Mouse (Mus musculus) c-Kit-positive CD71-positive TER-119-negative erythroid progenitor cells, embryonic 14.5 days (primary cell): ENCODE data around the gene Fgf22.

Source experiments
- DNase-seq: peaks from one replicate; pipeline ENCODE4 v3.0.0-alpha.2; 2013; ENCODE audit warnings: low read depth

The Fgf22 gene

DNA sequence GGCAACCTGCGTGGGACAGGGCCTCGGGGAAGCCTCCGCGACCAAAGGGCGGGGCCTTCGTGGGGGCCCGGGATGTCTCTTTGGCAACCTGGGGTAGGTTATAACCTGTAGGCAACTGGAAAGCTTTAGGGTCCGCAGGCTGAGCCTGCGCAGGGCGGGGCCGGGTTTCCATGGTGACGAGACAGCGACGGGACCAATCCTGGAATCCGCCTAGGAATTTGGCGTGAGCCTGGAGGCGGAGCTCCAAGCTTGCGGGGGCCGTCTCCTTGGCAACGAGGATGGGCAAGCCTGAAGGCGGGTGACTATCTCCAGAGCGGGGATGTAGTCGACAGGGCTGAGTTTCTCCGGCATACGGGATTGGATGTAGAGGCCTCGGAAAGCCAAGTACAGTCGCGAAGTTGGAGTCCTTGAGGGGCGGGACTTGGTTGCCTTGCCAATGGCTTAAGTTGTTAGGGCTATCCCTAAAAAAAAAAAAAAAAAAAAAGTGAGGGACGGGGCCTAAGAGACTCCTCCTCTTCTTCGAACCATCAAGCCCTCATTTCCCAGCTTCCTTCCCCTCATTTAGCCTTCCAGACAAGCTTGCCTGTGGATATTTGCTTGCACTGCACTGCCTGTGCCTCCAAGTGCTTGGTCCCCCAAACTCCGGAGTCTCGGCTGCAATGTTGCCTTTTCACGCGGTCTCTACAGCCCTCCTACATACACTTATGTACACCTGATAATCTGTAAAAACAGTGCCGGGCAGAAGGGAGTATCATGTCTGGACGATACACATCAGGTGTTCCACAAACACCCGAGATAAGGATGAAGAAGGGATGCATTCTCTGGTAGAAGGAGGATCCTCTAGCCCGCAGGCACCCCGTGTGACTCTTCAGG lies 12.7 kb downstream of the Fgf22 start:
- DNase-seq: peak; percentile 60

DNA sequence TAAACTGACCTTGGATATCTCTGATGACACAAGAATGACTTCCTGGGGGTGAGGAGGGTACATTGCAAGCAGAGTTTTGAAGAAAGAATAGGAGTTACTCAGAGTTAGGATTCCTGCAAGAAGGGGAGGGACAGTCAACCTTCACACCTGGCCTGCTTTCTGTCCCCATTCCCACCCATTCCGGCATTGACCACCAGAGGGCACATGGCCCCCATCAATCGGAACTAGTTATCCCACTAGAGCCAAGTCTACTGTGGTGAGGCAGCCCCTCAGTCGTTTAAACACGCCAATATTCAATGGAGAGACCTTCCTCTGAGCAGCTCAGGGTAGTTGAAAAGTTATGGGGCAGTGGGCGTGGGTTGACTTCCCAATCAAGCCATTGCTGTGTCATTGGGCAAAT lies 13.5 kb downstream of the Fgf22 start:
- peak; percentile 56 for DNase-seq

DNA sequence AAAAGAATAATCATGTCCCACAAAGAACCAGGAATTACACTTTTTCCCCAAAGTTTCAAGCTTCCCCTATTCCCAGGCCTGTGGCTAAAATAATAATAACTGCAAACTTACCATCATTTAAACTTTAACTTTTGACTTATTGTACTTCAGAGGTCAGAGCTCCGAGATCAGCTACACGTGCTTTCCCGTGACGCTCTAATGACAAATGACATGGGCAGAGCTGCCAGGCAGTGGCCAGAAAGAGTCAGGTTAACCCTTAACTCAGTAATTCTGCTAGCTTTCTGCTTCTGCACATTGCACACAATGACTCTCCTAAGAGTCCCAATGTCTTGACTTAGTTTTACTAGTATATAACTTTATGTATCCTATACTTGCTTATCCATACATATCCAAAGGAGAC lies 14.5 kb downstream of the Fgf22 start:
- no peak for DNase-seq

DNA sequence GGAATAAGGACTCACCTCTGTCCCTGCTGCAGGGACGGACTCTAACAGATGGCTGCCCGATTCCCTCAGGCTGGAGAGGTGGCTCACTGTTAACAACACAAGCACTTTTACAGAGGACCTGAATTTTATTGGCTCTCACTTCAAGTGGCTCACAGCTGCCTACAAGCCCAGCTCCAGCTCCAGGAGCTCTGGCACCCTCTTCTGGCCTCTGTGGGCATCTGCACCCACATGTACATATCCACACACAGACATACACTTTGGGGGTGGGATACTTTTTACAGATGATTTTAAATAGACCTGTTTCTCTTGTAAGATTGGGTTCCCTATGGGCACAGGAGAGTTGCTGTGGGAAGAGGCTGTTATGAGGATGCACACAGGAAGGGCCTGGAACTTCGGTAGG lies 17.4 kb downstream of the Fgf22 start:
- DNase-seq: no peak

DNA sequence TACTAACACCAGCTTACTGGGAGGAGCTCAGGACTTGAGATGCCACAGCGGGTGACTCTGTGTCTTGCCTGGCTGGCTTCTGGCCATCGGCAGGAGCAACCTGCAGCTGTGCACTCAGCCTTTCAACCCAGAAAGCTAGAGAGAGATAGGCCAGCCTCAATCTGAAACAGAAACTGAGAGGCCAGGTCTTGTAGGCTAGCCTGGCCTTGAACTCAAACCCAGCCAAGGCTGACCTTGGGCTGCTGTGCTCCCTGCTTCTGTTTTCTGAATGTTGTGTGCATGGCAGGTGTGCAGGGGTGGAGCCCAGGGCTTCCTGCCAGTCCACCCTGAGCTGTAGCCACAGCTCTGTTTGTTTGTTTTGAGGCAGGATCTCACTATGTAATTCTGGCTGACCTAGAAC lies 18.3 kb downstream of the Fgf22 start:
- DNase-seq: no peak

DNA sequence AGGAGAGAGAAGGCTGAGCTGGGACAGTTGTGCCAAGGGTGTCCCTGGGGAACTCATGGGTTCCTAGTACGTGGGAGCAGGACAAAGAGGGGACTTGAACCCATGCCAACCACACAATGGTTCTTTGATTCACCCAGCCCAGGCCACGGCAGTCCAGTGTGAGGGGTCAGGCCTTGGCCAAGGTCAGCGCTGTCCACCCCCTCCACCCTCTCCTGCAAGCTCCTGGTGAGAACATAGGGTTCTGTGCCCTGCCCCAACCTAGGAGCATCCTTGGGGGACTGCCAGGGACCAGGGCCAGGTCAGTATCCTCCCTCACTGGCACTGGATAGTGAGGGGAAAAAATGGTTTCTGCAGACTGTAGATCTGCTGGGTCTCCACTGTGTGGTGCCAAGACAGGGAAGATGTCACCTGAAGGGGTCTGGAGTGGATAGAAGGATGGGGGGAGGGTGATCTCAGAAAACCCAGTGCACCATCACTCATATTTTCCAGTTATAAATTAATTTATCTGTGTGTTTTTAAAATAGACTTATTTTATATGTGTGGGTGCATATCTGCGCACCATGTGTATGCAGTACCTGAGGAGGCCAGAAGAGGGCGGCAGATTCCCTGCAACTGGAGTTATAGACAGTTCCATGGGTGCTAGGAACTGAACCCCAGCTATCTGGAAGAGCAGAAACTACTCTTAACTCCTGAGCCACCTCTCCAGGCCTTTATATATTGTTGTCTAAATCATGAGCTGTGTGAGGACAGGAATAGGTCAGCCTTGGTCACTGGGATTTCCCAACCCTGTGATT lies 19.8 kb downstream of the Fgf22 start:
- DNase-seq: no peak

DNA sequence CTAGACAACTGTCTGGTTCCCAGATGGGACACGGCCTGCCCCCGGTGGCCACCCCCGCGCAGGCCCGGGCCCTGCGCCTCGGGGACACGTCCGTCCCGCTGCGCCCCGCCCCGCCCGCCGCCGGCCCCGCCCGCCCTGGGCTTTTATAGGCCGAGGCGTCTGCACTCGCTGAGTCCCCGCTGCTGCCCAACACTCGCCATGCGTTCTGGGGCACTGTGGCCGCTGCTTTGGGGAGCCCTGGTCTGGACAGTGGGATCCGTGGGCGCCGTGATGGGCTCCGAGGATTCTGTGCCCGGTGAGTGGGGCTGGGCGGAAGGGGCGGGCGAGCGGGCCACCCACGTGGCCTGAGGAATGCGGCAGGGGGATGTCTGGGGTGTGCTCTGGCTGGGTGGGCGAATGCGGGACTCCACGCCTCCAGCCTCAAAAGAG lies 22.2 kb downstream of the Fgf22 start, which contains the start of gene Fstl3:
Gene Fstl3, plus strand, starts transcription at position 170 of the 429 bp plus-strand sequence.
- no peak for DNase-seq

DNA sequence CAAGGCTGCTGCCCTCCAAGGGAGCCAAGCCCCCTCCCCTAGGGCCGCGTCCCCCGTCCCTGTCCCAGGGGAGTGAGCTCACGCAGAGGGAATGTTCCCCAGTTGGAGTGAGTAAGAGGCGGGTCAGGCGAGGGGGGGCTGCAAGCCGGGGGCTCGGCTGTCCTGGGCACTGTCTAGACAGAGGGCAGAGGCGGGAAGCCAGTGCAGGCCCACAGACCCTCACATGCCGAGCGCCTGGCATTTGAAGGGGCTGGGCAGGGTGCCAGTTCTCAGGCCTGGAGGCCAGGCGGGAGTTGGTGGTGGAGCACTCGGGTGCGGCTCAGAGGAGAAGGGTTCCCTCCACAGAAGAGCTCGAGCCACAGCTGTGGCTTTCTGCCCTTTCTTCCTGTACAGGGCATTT lies 23.1 kb downstream of the Fgf22 start:
- DNase-seq: no peak

DNA sequence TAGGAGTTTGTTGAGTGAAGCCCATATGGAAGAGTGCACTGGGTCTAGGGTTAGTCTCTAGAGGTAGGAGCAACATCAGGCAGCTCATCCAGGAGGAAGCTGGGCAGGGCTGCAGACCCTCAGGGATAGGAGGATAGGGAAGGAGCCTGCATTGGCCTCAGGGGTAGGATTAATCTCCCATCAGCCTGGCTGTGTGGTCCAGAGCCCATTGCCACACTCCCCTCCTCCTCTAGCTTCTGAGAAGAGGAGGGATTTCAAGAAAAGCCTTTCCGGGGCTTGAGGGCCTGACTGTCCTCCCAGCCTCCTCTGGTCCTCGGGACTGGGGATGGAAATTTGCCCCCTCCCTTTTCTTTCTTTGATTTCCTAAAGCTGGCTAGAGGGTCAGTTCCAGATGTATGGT lies 24.3 kb downstream of the Fgf22 start:
- DNase-seq: no peak

DNA sequence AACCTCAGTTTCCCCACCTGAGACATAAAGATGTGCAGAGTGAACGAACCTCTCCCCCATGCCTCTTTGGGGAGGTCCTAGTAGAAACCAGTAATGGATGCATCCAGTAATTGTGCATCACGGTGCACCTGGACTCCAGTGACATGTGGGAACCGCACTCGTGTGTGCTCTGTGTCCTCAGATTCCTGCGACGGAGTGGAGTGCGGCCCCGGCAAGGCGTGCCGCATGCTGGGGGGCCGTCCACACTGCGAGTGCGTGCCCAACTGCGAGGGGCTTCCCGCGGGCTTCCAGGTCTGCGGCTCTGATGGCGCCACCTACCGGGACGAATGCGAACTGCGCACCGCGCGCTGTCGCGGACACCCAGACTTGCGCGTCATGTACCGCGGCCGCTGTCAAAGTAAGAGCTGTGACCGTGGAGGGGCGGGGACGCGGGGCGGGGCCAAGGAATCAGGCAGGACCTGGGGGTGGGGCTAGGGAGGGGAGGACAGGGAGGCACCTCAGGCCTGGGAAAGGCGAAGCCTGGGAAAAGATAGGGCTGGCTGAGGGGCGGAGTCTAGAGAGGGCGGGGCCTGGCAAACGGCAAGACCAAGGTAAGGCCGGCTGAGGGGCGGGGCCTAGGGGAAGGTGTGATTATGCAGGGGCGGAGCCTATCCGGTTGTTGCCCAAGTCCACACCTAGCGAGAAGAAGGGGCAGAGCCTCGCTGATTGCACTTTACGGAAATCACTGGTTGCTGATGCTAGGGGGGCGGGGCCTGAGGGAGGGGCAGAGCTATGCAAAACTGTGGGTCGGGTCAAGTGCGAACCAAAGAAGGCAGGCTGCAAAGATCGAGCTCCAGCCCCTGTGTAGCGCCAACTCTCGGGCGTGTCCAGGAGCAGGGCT lies 25.1 kb downstream of the Fgf22 start:
- DNase-seq: peak; percentile 94

DNA sequence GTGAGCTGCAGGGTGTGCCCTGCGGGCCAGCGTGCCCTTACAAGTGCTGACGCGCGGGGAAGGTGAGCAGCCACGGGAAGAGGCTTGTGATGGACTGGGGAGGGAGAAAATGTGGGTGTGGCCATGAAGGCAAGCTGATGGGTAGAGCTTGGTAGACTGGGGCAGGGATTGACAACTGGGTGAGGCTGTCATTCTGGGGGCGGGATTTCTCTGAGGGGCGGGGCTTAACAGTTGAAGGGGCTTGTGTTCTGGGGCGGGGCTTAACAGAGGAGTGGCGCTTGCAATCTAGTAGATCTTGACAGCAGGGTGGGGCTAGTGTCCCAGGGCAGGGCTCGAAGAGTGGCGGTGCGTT lies 25.8 kb downstream of the Fgf22 start:
- peak; percentile 75 for DNase-seq

DNA sequence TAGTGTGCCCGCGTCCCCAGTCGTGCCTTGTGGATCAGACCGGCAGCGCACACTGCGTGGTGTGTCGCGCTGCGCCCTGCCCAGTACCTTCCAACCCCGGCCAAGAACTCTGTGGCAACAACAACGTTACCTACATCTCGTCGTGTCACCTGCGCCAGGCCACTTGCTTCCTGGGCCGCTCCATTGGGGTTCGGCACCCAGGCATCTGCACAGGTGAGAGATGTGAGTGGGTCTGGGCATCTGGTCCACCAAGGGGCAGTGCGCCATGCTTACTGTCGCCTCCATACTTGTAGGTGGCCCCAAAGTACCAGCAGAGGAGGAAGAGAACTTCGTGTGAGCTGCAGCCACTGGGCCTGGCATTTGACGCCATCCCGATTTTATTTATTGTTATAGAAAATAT lies 26.3 kb downstream of the Fgf22 start:
- no peak for DNase-seq

DNA sequence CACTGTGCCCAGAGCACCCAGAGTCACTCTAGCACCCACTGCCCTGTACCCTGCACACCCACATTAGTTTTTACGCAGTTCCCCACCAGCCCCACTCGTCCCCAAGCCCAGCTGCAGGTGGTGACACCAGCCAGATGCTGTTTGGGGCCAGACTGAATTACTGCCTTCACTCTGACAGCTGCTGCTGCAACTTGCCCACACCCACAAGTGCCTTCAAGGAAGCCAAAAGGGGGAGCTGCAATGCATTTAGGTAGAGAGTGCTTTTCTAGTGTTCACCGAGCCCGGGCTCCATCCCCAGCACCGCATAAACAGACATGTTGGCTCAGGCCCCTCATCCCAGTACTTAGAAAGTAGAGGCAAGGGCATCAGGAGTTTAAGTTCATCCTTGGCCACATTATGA lies 27.1 kb downstream of the Fgf22 start:
- no peak for DNase-seq

DNA sequence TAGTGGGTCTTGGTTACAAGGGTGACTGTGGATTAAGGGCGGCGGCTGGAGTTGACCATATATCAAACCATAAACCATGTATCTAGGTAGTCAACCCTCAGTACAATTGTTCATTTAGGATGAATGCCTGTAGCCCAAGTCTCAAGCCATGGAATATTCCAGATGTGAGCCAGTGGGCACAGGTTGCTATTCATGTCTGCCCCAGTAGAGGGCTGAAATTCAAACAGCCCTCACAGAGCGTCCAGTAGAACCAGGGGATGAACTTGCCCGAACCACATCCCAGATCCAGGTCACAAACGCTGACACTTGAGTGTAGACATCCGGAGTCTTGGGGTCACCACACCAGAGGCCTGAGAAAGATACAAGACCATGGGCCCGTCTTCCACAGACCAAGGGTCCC lies 28.2 kb downstream of the Fgf22 start:
- no peak for DNase-seq

DNA sequence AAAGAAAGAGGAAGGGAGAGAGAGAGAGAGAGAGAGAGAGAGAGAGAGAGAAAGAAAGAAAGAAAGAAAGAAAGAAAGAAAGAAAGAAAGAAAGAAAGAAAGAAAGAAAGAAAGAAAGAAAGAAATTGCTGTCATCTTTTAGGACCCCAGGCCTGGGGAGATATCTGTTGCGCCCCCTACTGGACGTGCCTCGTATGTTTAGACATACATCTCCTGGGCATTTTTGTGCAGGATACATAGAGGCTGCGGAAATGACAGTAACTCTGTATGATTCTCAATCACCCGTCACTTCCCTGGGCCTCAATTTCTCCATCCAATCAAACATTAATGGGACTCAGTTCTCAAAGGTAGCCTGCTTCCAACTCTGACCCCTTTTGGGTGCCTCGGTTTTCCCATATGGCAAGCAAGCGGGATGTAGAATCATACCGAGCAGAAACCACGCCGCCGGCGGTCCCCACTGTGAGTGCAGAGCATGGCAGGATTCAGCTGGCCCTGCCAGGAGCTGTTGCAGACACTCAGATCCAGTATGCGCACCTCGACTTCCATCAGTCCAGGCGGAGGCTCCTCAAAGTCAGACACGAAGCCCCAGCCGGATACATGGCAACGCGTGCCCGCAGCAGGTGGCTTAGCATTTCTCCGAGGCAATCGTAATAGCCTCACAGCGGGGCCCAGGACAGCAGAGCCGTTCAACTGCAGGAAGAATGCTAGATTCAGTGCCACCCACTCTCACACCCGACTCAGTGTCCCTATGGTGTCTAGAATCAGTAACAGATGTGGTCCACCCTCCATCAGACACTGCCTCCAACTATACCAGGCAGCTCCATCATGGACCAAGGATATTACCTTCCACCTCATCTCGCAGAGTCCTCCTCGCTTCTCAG lies 29.3 kb downstream of the Fgf22 start:
- peak; percentile 51 for DNase-seq

DNA sequence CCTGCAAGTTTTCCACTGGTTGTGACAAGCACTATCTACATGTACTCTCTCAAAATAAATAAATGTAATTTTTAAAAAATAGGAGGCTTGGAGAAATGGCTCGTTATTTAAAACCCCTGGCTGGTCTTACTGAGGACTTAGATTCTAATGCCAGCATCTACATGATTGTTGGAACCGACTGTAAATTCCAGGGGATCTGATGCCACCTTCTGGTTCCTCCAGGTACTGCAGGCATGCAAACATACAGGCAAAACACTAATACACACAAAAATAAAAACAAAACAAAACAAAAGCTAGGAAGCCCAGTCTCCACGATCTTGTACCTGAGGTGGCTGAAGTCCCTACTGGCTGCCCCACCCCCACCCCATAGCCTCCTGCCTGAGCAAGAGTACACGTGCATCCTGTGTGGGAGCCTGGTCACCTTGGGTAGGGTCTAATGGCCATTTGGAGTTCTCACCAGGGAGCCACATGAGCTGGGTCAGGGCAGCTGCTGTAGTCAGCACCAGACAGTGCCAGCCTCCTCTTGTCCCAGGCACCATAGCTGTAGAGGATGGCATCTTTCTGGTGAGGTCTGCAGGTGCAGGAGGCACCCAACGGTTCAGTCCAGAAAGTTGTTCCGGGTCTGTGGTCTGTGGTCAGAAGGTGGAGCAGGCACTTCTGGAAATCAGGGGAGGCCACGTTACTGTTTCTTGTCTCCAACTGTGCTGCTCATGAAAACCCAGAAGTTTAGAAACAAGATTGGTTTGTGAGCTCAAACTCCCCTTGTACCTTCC lies 33.7 kb downstream of the Fgf22 start:
- peak; percentile 66 for DNase-seq

DNA sequence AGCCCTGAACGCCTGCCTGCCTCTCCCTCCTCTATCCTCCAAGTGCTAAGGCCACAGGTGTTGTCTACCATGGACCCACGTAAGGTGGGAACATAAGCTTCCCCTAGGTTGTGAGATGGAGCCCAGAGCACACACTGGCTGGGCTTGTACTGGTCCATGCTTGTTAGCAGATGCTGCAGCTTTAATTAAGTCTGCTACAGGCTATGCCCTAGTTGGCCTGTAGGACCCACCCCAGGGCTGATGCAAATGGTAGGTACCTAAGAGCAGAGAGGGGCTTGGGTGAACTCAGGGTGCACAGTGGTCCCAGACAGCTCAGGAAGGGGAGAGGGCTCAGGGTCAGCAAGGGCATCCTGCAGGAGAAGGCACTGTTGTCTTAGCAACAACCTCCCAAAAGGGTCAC lies 34.7 kb downstream of the Fgf22 start:
- DNase-seq: no peak

DNA sequence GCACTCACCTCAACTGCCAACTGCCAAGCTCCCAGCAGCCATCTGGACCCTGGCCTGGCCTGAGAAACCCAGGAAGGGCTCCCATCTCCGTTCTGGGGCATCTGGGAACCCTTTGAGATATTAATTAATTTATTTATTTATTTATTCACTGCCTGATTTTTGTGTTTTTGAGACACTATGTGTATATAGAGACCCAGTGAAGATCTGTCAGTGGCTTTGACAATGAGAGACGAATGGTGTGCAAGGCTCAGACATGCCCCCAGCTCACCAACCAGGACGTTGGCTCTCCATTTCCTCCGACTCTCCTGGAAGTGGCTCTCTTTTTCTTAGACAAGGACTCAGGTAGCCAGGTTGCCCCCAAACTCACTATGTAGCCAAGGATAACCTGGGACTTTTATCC lies 36.0 kb downstream of the Fgf22 start, which contains the start of gene Prss57:
Gene Prss57, minus strand, starts transcription at position 101 of the 400 bp plus-strand sequence.
- no peak for DNase-seq

DNA sequence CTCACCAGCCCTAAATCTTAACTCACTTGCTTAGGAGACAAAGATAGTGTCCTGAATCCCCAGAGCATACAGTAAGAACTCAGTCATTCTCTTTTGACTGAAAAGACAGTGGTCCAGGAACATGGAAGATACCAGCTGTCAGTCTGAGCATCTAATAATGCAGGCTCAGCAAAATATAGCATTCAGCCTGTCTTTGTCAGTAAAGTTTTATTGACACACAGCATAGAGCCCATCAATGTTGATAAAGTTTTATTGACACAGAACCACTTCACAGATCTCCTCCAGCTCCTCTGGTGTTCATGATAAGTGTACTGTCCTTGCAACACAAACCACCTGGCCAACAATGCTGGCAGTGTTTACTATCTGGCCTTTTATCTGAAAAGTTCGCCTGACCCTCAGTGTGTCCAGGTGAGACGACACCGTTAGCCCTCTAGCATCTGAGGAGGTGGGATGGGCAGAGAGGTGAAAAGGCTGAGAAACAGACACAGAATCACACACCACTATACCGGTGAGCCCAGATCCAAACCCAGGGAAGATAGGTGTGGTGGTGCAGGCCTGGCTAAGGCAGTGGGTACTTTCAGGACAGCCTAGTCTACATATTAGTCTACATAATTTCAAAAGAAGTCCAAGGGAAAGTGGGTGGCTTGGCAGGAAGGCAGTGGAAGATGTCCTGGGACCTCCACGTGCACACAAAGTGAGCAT lies 37.6 kb downstream of the Fgf22 start:
- DNase-seq: no peak
